Comparison of ENCODE assay signal across 10 mouse cellular contexts in the genomic region with DNA sequence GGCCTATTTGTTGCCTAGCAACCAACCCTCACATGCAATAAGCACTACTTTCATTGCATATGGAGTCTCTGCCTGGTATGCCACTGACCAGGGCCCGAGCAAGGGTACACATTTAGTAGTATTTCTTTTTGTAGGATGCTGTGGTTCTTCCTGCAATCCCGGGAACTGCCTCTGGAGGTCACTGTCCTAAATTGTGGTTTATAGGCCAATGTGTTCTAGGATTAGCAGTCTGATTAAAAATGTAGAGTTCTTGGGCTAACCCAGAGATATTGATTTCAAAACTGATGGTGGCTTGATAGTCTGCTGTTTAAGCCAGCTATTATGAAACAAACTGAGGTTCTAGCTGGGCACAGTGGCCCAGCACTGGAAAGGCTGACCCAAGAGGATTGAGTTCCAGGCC. TPM values are rescaled to one million over a fixed set of nuclear protein-coding genes. Genes with fewer than 3 reads are reported as not detected.
DNase-seq lines count a peak whose midpoint lies in the region; ATAC-seq and TF ChIP-seq lines count a peak whose summit lies in the region.
"Had no signal": no experiment of that assay in that cellular context is flagged by ENCODE, and none has a peak within 500 bp of the region (broad histone marks: within the 10 kb centered on the region; RNA-seq: fewer than 3 reads in every experiment).

No protein-coding gene starts in this region.

- peak; percentile 40 to 74 (median 65) for TF ChIP-seq CTCF in MEL (IDR thresholded peaks at IDR 0.05 in 2 of 3, conservative IDR thresholded peaks at IDR 0.05 in 1 of 3; ENCODE audit: control insufficient read depth in 1 of 3, insufficient read depth in 1 of 3, low read depth in 2 of 3, low read length in 3 of 3, poor library complexity in 1 of 3, severe bottlenecking in 1 of 3)

- H3K4me1 ChIP-seq in kidney, embryonic 16.5 days (ENCODE audit: insufficient read depth, low read length) = no peaks in the 10 kb centered on the region
- H3K4me1 ChIP-seq in MEL (ENCODE audit: control insufficient read depth in 1 of 2, insufficient read depth in 2 of 2, low read length in 2 of 2) = peaks cover 0 to 3% of the 10 kb centered on the region in 2 experiments; a peak in 1 of 4 replicates
- H3K4me1 ChIP-seq in limb, embryonic 11.5 days (ENCODE audit: control insufficient read depth, insufficient read depth, low read length) = peaks cover 6% of the 10 kb centered on the region; the same call in 1 of the 2 replicates

- no peak overlapping the region for H3K27ac ChIP-seq in kidney, embryonic 16.5 days (ENCODE audit: low read length)
- H3K27ac ChIP-seq in MEL (ENCODE audit: control insufficient read depth, low read depth, low read length) = no peak overlapping the region
- no peak overlapping the region for H3K27ac ChIP-seq in limb, embryonic 11.5 days (replicated peaks; ENCODE audit: low read depth, low read length)
- H3K27ac ChIP-seq: limb, embryonic 15.5 days had no signal

- no peak overlapping the region for H3K9ac ChIP-seq in kidney, embryonic 16.5 days (replicated peaks; ENCODE audit: low read length)
- H3K9ac ChIP-seq in MEL (ENCODE audit: control insufficient read depth, low read depth, low read length, poor library complexity, severe bottlenecking) = no peak overlapping the region
- no peak overlapping the region for H3K9ac ChIP-seq in limb, embryonic 11.5 days (ENCODE audit: low read length)
- H3K9ac ChIP-seq: limb, embryonic 15.5 days had no signal

- TF ChIP-seq RAD21 in MEL (IDR thresholded peaks at IDR 0.05; ENCODE audit: low read depth, low read length) = no peak; the same call in 1 of the 2 replicates

- WGBS in kidney, embryonic 16.5 days = 24% methylated on average over 2 of the region's 2 CpGs
- WGBS in limb, embryonic 11.5 days = 32% methylated on average over 2 of the region's 2 CpGs

- H3K27me3 ChIP-seq in kidney, embryonic 16.5 days (ENCODE audit: insufficient read depth, low read length) = no peaks in the 10 kb centered on the region
- H3K27me3 ChIP-seq in MEL (ENCODE audit: control insufficient read depth in 1 of 2, insufficient read depth in 2 of 2, low read length in 2 of 2) = peaks cover 0 to 3% of the 10 kb centered on the region in 2 experiments; a peak in 1 of 4 replicates
- no peaks in the 10 kb centered on the region for H3K27me3 ChIP-seq in limb, embryonic 11.5 days (ENCODE audit: control insufficient read depth, insufficient read depth, low read length)
- H3K27me3 ChIP-seq: limb, embryonic 15.5 days had no signal

- H3K79me2 ChIP-seq in MEL (ENCODE audit: control insufficient read depth, insufficient read depth, low read length, poor library complexity) = no peaks in the 10 kb centered on the region; the same call in 1 of the 2 replicates

- TF ChIP-seq POLR2A in MEL (IDR thresholded peaks at IDR 0.05; ENCODE audit: control insufficient read depth in 1 of 2, insufficient read depth in 1 of 2, low read depth in 1 of 2, low read length in 2 of 2, poor library complexity in 1 of 2) = no peak

- no peaks in the 10 kb centered on the region for H3K9me3 ChIP-seq in kidney, embryonic 16.5 days (ENCODE audit: low read length)
- no peaks in the 10 kb centered on the region for H3K9me3 ChIP-seq in MEL (replicated peaks; ENCODE audit: insufficient read depth, low read length)
- no peaks in the 10 kb centered on the region for H3K9me3 ChIP-seq in limb, embryonic 11.5 days (ENCODE audit: control insufficient read depth, low read length)
- H3K9me3 ChIP-seq: limb, embryonic 15.5 days had no signal

- no peak overlapping the region for H3K4me2 ChIP-seq in kidney, embryonic 16.5 days (replicated peaks; ENCODE audit: low read depth, low read length)
- no peak overlapping the region for H3K4me2 ChIP-seq in limb, embryonic 11.5 days (ENCODE audit: low read depth, severe bottlenecking)
- H3K4me2 ChIP-seq: limb, embryonic 15.5 days had no signal

- no peak overlapping the region for H3K4me3 ChIP-seq in kidney, embryonic 16.5 days (ENCODE audit: low read length)
- no peak overlapping the region for H3K4me3 ChIP-seq in MEL (ENCODE audit: control insufficient read depth in 1 of 2, insufficient read depth in 1 of 2, low read depth in 2 of 2, low read length in 2 of 2)
- H3K4me3 ChIP-seq in limb, embryonic 11.5 days (ENCODE audit: low read depth, low read length) = no peak overlapping the region
- H3K4me3 ChIP-seq: erythroblast, embryonic 14.5 days; limb, embryonic 15.5 days had no signal

- intact Hi-C loops in gastrocnemius, postnatal 14 days (cut with DNase I; ENCODE audit: low total_unique reads) = no loop called here

- no peaks in the 10 kb centered on the region for H3K36me3 ChIP-seq in kidney, embryonic 16.5 days (ENCODE audit: insufficient read depth, low read length)
- H3K36me3 ChIP-seq in MEL (ENCODE audit: control insufficient read depth in 1 of 2, insufficient read depth in 2 of 2, low read length in 2 of 2) = peaks cover 0 to 2% of the 10 kb centered on the region in 2 experiments; a peak in 1 of 4 replicates
- H3K36me3 ChIP-seq in limb, embryonic 11.5 days (ENCODE audit: control insufficient read depth, insufficient read depth, low read length) = no peaks in the 10 kb centered on the region
- H3K36me3 ChIP-seq: limb, embryonic 15.5 days had no signal

- no peak for ATAC-seq in kidney, embryonic 16.5 days (ENCODE audit: low FRiP score, low TSS enrichment)
- no peak for ATAC-seq in limb, embryonic 11.5 days (ENCODE audit: insufficient number of reproducible peaks, low FRiP score, low TSS enrichment, low read depth)
- no peak for ATAC-seq in erythroblast, adult 5-6 weeks (replicated peaks; ENCODE audit: low FRiP score, poor library complexity, severe bottlenecking)

- TF ChIP-seq EP300 in MEL (IDR thresholded peaks at IDR 0.05; ENCODE audit: low read depth in 1 of 2, low read length in 2 of 2) = no peak

- peak; percentile 26 for DNase-seq in kidney, adult 11 months
- peak; percentile 73 for DNase-seq in MEL (ENCODE audit: low read depth, low spot score)
- peak; percentile 45 for DNase-seq in c-Kit-positive CD71-positive TER-119-negative erythroid progenitor cells, embryonic 14.5 days (ENCODE audit: low read depth)
- peak; percentile 29 for DNase-seq in gastrocnemius, postnatal 14 days
- peak; percentile 71 for DNase-seq in limb, embryonic 11.5 days (ENCODE audit: low spot score)
- DNase-seq in right cerebral cortex, adult 18-20 months = peak; percentile 39

TF ChIP-seq in MEL, 35 proteins besides CTCF, POLR2A, EP300 and RAD21:
- TF ChIP-seq SMC3 (IDR thresholded peaks at IDR 0.05; ENCODE audit: low read depth, low read length) (peak; percentile 22; the same call in 1 of the 2 replicates), ZKSCAN1 (IDR thresholded peaks at IDR 0.05; ENCODE audit: low read depth, low read length) (no peak)

RNA-seq across cellular contexts. Expression of gene Edrf1, which starts 4.9 kb away (rescaled TPM):
- 26.2 and 27.1 TPM in 2 replicates for polyA plus RNA-seq in kidney, embryonic 16.5 days (2015; fragmentation: Nextera tagmentation; extraction: Ambion mirVana)
- total RNA-seq in MEL (2012; rRNA removed) = 26.5 and 28.1 TPM in 2 replicates
- polyA plus RNA-seq in MEL (2012; ENCODE audit: insufficient read depth in 1 of 2, insufficient read length in 2 of 2, low read depth in 1 of 2, low replicate concordance in 2 of 2, missing spikeins in 1 of 2) = 100 to 1,000 TPM in 1 of 2 experiments, 10 to 100 TPM in 1; 17.8 to 104 TPM
- total RNA-seq in gastrocnemius, postnatal 14 days (2021) = 1 to 10 TPM; 7.0 to 8.0 TPM
- polyA plus RNA-seq in limb, embryonic 11.5 days (2014; fragmentation: Nextera tagmentation; extraction: Ambion mirVana) = 32.0 and 35.3 TPM in 2 replicates
- 8.1 and 18.0 TPM in 2 replicates for total RNA-seq in erythroblast, adult 5-6 weeks (2015; ENCODE audit: low replicate concordance)
- 14.1 and 23.1 TPM in 2 replicates for total RNA-seq in erythroblast, adult 5-6 weeks (2017; ENCODE audit: low replicate concordance)

RNA-seq across cellular contexts. Expression of gene Tex36, which starts 30.5 kb away (rescaled TPM):
- polyA plus RNA-seq in kidney, embryonic 16.5 days (2015; fragmentation: Nextera tagmentation; extraction: Ambion mirVana) = not detected in 2 replicates
- not detected in 2 replicates for total RNA-seq in MEL (2012; rRNA removed)
- not detected for polyA plus RNA-seq in MEL (2012; ENCODE audit: insufficient read depth in 1 of 2, insufficient read length in 2 of 2, low read depth in 1 of 2, low replicate concordance in 2 of 2, missing spikeins in 1 of 2)
- not detected for total RNA-seq in gastrocnemius, postnatal 14 days (2021)
- 0.16 TPM in 1 of 2 replicates, not detected in the other for polyA plus RNA-seq in limb, embryonic 11.5 days (2014; fragmentation: Nextera tagmentation; extraction: Ambion mirVana)
- total RNA-seq in erythroblast, adult 5-6 weeks (2015; ENCODE audit: low replicate concordance) = not detected in 2 replicates
- total RNA-seq in erythroblast, adult 5-6 weeks (2017; ENCODE audit: low replicate concordance) = not detected in 2 replicates
- polyA plus RNA-seq: erythroblast, embryonic 14.5 days; limb, embryonic 15.5 days had no signal

RNA-seq across cellular contexts. Expression of gene Mmp21, which starts 47.4 kb away (rescaled TPM):
- polyA plus RNA-seq in kidney, embryonic 16.5 days (2015; fragmentation: Nextera tagmentation; extraction: Ambion mirVana) = not detected in 2 replicates
- total RNA-seq in MEL (2012; rRNA removed) = not detected in 2 replicates
- polyA plus RNA-seq in MEL (2012; ENCODE audit: insufficient read depth in 1 of 2, insufficient read length in 2 of 2, low read depth in 1 of 2, low replicate concordance in 2 of 2, missing spikeins in 1 of 2) = not detected
- total RNA-seq in gastrocnemius, postnatal 14 days (2021) = not detected
- polyA plus RNA-seq in limb, embryonic 11.5 days (2014; fragmentation: Nextera tagmentation; extraction: Ambion mirVana) = 0.08 TPM in 1 of 2 replicates, not detected in the other
- 0.38 and 1.0 TPM in 2 replicates for total RNA-seq in erythroblast, adult 5-6 weeks (2015; ENCODE audit: low replicate concordance)
- total RNA-seq in erythroblast, adult 5-6 weeks (2017; ENCODE audit: low replicate concordance) = 2.1 and 3.8 TPM in 2 replicates
- polyA plus RNA-seq: limb, embryonic 15.5 days had no signal
